Mouse (Mus musculus) liver, postnatal 0 days (tissue): ENCODE measurements around the gene Socs3.

ENCODE experiments used
- CTCF ChIP-seq: sonication (generic); IDR thresholded peaks from 2 replicates; pipeline ENCODE4 v1.5.1; 2016; ENCODE audit warnings: antibody characterized with exemption, low read depth
- EP300 ChIP-seq: IDR thresholded peaks from 2 replicates; pipeline ENCODE4 v1.6.1; 2016; ENCODE audit warnings: antibody characterized with exemption, low read depth, mild to moderate bottlenecking

GRCm38 (mm10) chr11:117987032-117987451 lies 17.2 kb upstream of the Socs3 start:
- TF ChIP-seq CTCF (no peak), EP300 (no peak)
